Mouse (Mus musculus) left cerebral cortex, adult 18-20 months (tissue): Measurements from ENCODE around the gene Adgrf5. TPM values are rescaled to one million over a fixed set of nuclear protein-coding genes. Genes with fewer than 3 reads are reported as not detected.
A peak's percentile ranks its signal among the peaks of the same experiment; 100 is the strongest.

ENCODE experiments used
- DNase-seq, 2 experiments: peaks; one replicate each; pipeline ENCODE4 v3.0.0; 2021 to 2022; ENCODE audit warnings: low spot score in 2 of 2, mixed read lengths in 1 of 2
- long read RNA-seq, 2 experiments: library from polyadenylated mRNA; stranded (forward); transcript quantifications; one replicate each; pipeline ENCODE4 v2.0.0; 2021
- total RNA-seq, 2 experiments: library from RNA; stranded (reverse); gene quantifications; 2 replicates each; pipeline ENCODE4 v1.2.3; 2021

Gene Adgrf5
- 10 to 100 TPM; 28.4 to 28.8 TPM for total RNA-seq
- long read RNA-seq, experiment 1, partial matches to known transcripts, result 6 of 17 reads
- long read RNA-seq, experiment 1, other reads (novel, unspliced or antisense), result 11 of 17 reads
- long read RNA-seq, experiment 2, full-length matches to known transcripts, result 1 of 9 reads
- long read RNA-seq, experiment 2, partial matches to known transcripts, result 0 of 9 reads
- long read RNA-seq, experiment 2, other reads (novel, unspliced or antisense), result 8 of 9 reads

DNA sequence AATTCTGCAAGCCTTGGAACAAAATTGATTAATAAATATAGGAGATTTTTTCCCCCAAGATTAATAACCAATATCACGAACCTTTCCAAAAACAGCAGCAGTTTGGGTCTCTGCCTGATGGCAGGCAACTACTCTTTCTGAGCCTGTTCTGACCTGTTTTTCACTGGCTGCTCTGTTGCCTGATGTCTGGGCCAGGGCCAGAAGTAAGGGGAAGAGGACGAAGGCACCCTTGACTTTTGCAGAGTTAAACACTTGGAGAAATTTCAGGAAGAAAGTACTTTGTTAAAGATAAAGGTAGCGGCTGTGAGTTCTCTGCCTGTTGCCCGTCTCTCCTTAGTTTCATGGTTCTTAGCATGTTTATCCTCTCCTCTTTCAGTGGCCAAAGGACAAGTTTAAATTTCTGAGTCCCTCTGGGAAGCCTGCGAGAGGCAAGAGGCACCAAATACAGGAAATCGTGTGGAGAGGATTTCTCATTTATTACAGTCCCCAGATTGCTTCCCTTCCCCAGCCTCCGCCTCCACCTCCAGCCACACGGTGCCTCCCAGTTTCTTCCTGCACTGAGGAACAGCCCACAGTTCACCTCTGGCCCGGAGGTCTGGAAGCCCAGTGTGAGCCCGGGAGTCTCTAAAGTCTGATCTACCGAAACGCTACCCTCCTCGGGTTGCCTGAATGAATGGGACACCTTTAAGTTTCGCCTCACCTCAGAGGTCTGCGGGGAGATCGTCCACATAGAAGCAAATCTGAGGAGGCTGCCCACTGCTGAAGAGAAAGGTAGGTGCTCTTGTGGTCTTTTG, at the start of gene Adgrf5:
Adgrf5 (plus strand) TSS at position 626 of the 794 bp plus-strand sequence.
- DNase-seq, result no peak

DNA sequence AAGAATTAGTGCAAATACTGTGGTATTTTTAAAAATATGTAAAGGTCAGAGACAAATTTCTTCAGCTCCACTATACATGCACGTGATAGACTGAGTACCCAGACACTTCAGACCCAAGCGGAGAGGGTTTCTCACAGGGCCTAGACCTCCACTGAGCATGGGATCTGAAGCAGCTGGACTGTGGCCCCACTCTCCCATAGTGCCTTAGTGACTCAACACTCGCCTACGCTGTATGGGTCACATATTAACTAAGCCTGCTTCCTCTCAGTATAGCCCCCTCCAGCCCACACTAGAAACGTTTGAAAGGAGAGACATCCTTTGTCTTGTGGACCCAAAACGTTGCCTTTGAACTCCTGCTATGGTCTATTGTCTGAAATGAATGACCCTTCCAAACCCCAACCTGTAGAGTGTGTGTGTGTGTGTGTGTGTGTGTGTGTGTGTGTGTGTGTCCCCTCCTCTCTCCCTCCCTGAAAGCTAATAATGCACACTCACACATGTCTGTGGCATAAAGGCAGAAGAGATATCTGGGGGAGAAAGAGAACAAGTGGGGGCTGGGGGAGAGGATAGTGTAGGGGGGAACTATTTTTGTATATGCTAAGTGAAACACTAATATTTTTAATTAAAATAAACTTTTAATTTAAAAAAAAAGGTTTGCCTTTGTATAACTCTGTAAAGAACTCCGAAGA, 34.1 kb upstream of the Adgrf5 start:
- DNase-seq, result no peak

GRCm38 (mm10) chr17:43326726-43327700, 33.2 kb upstream of the Adgrf5 start:
- peak in 1 of 2 experiments; percentile 6 for DNase-seq

DNA sequence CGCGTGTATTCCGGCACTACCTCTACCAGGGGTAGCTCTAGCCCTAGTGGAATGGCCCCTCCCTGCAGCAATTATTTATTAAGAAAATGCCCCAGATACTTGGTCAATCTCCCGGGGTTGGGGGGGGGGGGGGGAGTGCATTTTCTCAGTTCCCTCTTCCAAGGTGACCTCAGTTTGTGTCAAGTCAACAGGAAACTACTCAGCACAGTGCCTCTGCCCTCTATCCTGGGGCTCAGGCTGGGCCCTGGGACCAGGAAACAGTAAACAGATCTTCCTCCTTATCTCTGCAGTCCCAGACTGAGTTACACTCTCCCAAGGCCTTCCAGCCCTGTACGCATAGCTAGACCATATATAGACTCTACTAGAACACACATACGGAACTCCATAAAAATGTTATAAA, 32.4 kb upstream of the Adgrf5 start:
- no peak for DNase-seq

GRCm38 (mm10) chr17:43329216-43329615, 31.0 kb upstream of the Adgrf5 start:
- no peak for DNase-seq

DNA sequence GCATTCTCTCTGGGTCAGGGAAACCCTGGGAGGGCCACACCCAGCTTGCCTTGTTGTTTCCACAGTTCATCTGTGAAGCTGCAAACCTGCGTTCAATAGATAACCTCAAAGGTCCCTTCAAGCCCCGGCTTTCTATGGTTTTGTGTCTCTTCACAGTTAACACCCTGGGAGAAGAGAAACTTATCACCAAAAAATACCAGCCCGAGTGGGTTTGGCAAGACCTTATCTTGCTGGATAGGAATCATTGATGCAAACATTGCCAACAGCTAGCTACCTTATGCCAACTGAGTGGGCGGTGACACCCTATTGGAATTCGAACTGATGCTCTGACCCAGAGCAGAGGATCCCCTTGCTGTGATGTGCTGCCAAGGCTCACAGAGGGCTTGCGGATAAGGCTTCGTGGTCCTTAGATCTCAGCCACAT, 30.5 kb upstream of the Adgrf5 start:
- no peak for DNase-seq

DNA sequence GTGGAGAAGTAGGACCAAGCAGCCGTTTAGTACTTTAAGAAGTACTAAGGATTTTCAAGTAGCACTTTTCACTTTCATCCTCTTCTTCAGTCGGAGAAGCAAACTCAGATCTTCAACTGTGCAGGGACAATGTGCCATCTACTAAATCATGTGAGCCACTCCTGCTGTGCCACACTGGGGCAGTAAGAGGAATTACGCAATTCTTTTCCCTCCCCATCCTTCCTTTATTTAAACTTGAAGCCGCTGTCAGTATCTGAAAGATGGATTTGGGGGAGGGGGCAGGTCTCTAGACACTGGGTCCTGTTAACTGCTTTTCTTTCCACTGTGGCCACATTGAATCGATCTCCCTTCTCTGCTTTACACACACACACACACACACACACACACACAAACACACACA, 27.6 kb upstream of the Adgrf5 start:
- DNase-seq, result no peak

DNA sequence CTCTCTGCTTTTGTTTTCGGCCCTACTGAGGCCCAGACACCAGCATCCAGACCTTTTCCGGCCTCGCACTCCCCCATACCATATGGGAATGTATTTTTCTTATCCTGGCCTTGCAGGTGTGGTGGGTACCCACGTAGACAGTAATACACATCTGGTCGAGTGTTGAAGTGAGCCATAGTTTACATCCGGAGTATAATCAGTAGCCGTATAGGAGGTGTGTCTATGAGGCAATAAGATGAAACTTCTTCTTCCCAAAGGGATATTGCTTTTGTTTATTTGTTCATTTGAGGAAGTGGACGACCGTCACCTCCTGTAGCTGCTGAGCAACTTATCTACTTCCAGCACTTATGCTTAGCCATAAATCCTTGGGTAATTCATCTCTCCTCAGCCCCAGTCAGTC, 26.2 kb upstream of the Adgrf5 start:
- no peak for DNase-seq

DNA sequence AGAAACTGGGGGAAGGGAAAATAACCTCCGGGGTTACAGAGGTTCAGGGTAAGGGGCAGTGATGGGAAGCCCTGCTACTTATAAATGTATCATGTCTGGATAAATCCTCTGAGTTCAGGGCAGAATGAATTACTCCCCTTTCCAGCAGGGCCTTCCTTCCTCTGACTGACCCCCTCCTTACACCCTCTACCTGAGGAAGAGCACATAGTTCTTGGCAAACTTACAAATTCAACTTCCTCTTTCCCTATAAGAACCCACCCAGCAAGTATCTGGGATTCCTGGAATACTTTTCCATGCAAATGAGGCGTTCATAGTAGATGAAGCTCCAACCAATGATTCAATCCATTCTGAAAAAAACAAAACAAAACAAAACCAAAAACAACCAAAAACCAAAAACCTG, 22.6 kb upstream of the Adgrf5 start:
- DNase-seq, result no peak

- DNase-seq, result no peak
These were observed 22.0 kb upstream of the Adgrf5 start for GRCm38 (mm10) chr17:43338279-43338678.

DNA sequence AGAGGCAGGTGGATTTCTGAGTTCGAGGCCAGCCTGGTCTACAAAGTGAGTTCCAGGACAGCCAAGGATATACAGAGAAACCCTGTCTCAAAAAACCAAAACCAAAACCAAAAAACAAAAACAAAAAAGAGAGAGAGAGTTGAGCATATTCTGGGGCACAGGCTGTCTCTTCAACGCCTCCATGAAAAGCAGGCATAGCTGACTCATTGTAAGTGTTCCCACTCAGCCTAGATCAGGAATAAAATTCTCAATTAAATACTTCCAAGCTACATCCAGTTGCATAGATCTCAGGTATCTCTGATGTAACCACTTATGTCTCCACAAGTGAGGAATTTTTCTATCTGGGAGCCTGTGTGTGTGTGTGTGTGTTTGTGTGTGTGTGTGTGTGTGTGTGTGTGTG, 13.8 kb upstream of the Adgrf5 start:
- DNase-seq, result peak in 1 of 2 experiments; percentile 12

GRCm38 (mm10) chr17:43357902-43358539, 2.2 kb upstream of the Adgrf5 start:
- no peak for DNase-seq

GRCm38 (mm10) chr17:43361021-43361420, 770 bp downstream of the Adgrf5 start:
- DNase-seq, result no peak

DNA sequence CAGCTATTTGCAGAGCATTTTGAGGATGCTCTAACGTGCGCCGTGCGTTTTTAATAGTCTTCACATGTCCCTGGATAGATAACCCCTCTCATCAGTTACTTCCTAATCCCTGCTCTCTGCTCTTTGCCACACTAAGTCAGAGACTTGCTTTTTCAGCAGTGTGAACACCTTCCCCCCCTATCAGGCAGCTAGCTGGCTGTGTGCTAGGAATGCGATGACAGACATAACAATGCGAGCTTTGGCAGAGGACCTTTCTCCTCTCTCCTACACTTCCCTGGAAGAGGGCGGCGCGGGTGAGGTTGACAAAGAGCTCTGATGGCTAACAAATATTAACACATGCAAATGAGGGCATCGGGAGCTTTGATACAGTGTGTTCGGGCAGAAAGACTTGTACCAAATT, 2.1 kb downstream of the Adgrf5 start:
- no peak for DNase-seq

GRCm38 (mm10) chr17:43362881-43363280, 2.6 kb downstream of the Adgrf5 start:
- no peak for DNase-seq

DNA sequence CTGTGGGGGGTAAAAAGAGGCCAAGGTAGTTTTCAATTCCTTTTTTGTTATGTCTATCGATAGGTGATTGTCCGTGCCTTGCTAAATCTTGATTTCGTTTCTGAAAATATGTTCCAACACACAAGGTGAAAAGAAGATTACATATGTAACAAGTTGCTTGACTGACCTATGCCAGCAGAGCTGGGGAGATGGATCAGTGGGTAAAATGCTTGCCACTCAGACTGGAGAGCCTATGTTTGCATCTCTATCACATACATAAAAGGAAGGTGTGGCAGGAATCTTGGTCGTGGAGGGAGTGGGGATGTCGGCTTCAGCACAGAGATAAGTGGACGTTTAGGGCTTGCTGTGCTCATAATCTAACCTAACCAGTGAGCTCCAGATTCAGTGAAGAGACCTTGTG, 3.7 kb downstream of the Adgrf5 start:
- no peak for DNase-seq

DNA sequence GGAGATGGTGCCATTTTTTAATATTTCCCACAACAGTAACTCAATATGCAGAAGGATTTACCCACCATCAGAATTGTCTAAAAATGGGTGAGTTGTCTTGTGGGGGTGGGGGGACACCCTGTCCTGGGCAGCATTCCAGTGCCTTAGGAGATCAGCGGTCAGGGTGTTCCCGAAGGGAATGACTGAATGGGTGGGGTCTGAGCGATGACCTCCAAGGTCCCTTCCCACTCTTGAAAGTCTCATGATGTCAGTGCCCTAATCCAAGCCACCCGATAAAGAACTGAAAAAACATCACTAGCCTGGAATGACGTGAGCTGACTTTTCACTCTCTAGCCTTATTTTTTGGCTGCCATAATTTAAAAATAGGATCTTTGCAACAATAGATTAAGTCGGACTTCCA, 5.0 kb downstream of the Adgrf5 start:
- DNase-seq, result no peak

- no peak for DNase-seq
These were observed 6.2 kb downstream of the Adgrf5 start for GRCm38 (mm10) chr17:43366486-43366885.

- DNase-seq, result no peak
These were observed 7.9 kb downstream of the Adgrf5 start for GRCm38 (mm10) chr17:43368171-43368576.

- DNase-seq, result no peak
These were observed 12.4 kb downstream of the Adgrf5 start for GRCm38 (mm10) chr17:43372604-43373003.
